Mouse (Mus musculus) forebrain, embryonic 16.5 days (tissue): ENCODE data around the gene Sit1. TPM values are rescaled to one million over a fixed set of nuclear protein-coding genes. Genes with fewer than 3 reads are reported as not detected.

Experiments
- ATAC-seq: fragments of 200-750 bp; cut with Nextera tagmentation; 2 replicates; pipeline ENCODE4 v1.8.0; 2017; ENCODE audit warnings: mild to moderate bottlenecking, moderate library complexity
- H3K27ac ChIP-seq: fragments of 300-500 bp; sonication (generic); 2 replicates; pipeline ENCODE4 v1.5.1; 2014; ENCODE audit warnings: low read length, control low read depth
- H3K27me3 ChIP-seq: fragments of 300-500 bp; sonication (generic); replicated peaks from 2 replicates; pipeline ENCODE4 v1.6.1; 2014; ENCODE audit warnings: low read length; ENCODE audit not compliant: control insufficient read depth, insufficient read depth
- H3K36me3 ChIP-seq: fragments of 300-500 bp; sonication (generic); 2 replicates; pipeline ENCODE4 v1.6.1; 2014; ENCODE audit not compliant: control insufficient read depth, insufficient read depth
- H3K4me1 ChIP-seq: fragments of 300-500 bp; sonication (generic); replicated peaks from 2 replicates; pipeline ENCODE4 v1.6.1; 2014; ENCODE audit warnings: low read length; ENCODE audit not compliant: control insufficient read depth, insufficient read depth
- H3K4me2 ChIP-seq: fragments of 300-500 bp; sonication (generic); 2 replicates; pipeline ENCODE4 v1.6.1; 2014; ENCODE audit warnings: mild to moderate bottlenecking, low read length, control low read depth
- H3K4me3 ChIP-seq: fragments of 300-500 bp; sonication (generic); replicated peaks from 2 replicates; pipeline ENCODE4 v1.5.1; 2014; ENCODE audit warnings: mild to moderate bottlenecking, low read length, control low read depth
- H3K9ac ChIP-seq: fragments of 300-500 bp; sonication (generic); replicated peaks from 2 replicates; pipeline ENCODE4 v1.6.1; 2014; ENCODE audit warnings: low read depth, low read length, control low read depth
- H3K9me3 ChIP-seq: fragments of 300-500 bp; sonication (generic); 2 replicates; pipeline ENCODE4 v1.6.1; 2016; ENCODE audit warnings: low read length; ENCODE audit not compliant: control insufficient read depth
- WGBS: fragments of 180-500 bp; shearing (Covaris S2); extraction: QIAGEN DNeasy Blood & Tissue Kit; methylation state at CpG from one replicate; pipeline ENCODE4 v1.1.7; 2014; 5-methylcytosine and 5-hydroxymethylcytosine counted together
- polyA plus RNA-seq: library from polyadenylated mRNA; unstranded; fragments of >200 nt; fragmentation: Nextera tagmentation; extraction: Ambion mirVana; gene quantifications from 2 replicates; pipeline ENCODE4 v1.2.1, GENCODE M21; 2015

The Sit1 gene
- polyA plus RNA-seq, 1 experiment from 2014 or later, result not detected

DNA sequence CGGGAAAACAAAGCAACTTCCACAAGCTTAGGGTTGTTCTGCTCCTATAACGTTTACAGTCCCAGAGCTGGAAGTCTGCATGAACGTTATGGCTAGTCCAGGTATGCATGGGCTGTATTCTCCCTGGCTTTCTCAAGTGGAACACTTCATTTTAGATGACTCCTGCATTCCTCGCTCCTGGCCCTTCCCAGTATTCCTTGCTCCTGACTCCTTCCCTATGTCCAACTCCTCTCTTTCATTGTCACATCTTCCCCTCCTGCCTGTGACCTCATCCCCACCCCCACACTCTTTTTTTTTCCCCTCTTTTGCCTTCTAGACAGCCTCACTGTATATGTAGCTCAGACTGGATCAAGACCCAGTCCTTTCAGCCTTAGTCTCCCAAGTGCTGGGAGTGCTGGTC lies 30.3 kb upstream of the Sit1 start:
- no peak for ATAC-seq
- Histone ChIP-seq H3K9ac (no peak overlapping the region), H3K9me3 (no peaks in the 10 kb centered on the region), H3K4me1 (peaks cover 6% of the 10 kb centered on the region), H3K27me3 (no peaks in the 10 kb centered on the region; the same call in 1 of the 2 replicates), H3K27ac (no peak overlapping the region), H3K4me2 (no peak overlapping the region), H3K4me3 (no peak overlapping the region), H3K36me3 (no peaks in the 10 kb centered on the region)
- WGBS, result 83% methylated on average over 4 of the region's 4 CpGs

- 83% methylated on average over 4 of the region's 4 CpGs for WGBS
- H3K4me3 ChIP-seq, result no peak overlapping the region
- H3K36me3 ChIP-seq, result no peaks in the 10 kb centered on the region
- H3K9ac ChIP-seq, result no peak overlapping the region
- peaks cover 10% of the 10 kb centered on the region for H3K4me1 ChIP-seq
- H3K4me2 ChIP-seq, result no peak overlapping the region
- no peak for ATAC-seq
- no peak overlapping the region for H3K27ac ChIP-seq
- no peaks in the 10 kb centered on the region; the same call in 1 of the 2 replicates for H3K27me3 ChIP-seq
- H3K9me3 ChIP-seq, result no peaks in the 10 kb centered on the region
Measured at GRCm38 (mm10) chr4:43513300-43513699, 29.8 kb upstream of the Sit1 start.

DNA sequence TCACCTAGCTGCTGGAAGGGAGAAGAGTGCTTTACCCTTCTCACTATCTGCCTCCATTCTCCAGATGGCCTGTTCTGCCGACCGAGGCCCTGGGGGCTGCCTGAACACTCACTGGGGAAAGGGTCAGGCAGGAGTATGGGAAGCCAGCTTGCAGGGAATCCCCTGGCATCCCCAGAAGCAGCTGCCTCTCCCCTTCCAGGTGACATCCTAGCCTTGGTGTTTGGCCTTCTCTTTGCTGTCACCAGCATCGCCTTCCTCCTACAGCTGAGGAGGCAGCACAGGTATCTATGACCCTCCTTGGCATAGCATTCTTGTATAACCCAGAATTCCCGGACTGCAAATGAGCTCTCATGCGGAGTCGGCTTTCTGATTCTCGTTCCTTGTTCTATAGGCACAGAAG lies 29.1 kb upstream of the Sit1 start:
- no peak overlapping the region for H3K4me3 ChIP-seq
- no peaks in the 10 kb centered on the region; the same call in 1 of the 2 replicates for H3K27me3 ChIP-seq
- no peaks in the 10 kb centered on the region for H3K9me3 ChIP-seq
- no peaks in the 10 kb centered on the region for H3K36me3 ChIP-seq
- H3K4me1 ChIP-seq, result peaks cover 13% of the 10 kb centered on the region
- no peak overlapping the region for H3K27ac ChIP-seq
- no peak overlapping the region for H3K9ac ChIP-seq
- no peak overlapping the region for H3K4me2 ChIP-seq
- 69% methylated on average over 7 of the region's 7 CpGs for WGBS
- no peak for ATAC-seq

DNA sequence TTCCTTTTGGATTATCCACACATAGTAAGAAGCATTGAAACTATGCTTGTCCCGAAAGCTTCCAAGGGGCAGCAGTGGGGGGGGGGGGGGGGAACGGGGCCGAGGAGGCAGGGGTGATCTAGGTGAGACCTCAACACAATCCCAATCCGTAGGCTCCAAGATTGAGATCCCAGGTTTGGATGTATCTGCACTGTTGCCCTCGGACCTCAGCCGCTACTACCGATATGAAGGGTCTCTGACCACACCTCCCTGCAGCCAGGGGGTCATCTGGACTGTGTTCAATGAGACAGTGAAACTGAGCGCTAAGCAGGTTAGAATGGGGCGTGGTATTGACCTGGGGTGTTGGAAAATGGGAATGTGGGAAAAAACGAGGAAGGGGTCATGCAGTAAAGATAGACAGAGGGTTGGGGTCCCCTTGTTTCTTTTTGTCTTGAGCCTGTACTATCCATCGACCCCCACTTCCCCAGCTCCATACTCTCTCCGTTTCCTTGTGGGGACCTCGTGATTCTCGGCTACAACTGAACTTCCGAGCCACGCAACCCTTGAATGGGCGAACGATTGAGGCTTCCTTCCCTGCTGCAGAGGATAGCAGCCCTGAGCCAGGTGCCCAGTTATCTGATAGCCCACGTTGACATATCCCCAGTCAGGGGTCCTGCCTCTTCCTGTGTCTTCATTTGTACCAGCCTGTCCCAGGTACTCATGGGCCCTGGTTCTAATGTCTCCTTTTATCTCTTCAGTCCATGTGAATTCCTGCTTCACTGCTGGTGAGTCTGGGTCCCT lies 28.3 kb upstream of the Sit1 start:
- Histone ChIP-seq H3K27ac (no peak overlapping the region), H3K9me3 (no peaks in the 10 kb centered on the region), H3K4me1 (peaks cover 13% of the 10 kb centered on the region), H3K4me2 (no peak overlapping the region), H3K36me3 (no peaks in the 10 kb centered on the region), H3K4me3 (no peak overlapping the region), H3K27me3 (no peaks in the 10 kb centered on the region; the same call in 1 of the 2 replicates), H3K9ac (no peak overlapping the region)
- no peak for ATAC-seq
- WGBS, result 86% methylated on average over 19 of the region's 19 CpGs

- H3K36me3 ChIP-seq, result no peaks in the 10 kb centered on the region
- ATAC-seq, result no peak
- WGBS, result 6% methylated on average over 9 of the region's 9 CpGs
- no peaks in the 10 kb centered on the region; the same call in 1 of the 2 replicates for H3K27me3 ChIP-seq
- no peak overlapping the region for H3K9ac ChIP-seq
- no peak overlapping the region for H3K4me3 ChIP-seq
- no peaks in the 10 kb centered on the region for H3K9me3 ChIP-seq
- H3K4me1 ChIP-seq, result peaks cover 13% of the 10 kb centered on the region
- no peak overlapping the region for H3K27ac ChIP-seq
- no peak overlapping the region for H3K4me2 ChIP-seq
Measured at GRCm38 (mm10) chr4:43509109-43509508, 25.6 kb upstream of the Sit1 start.

- Histone ChIP-seq H3K4me3 (peak overlapping the region; percentile 31), H3K36me3 (no peaks in the 10 kb centered on the region), H3K4me2 (peak overlapping the region; percentile 52), H3K27me3 (no peaks in the 10 kb centered on the region; the same call in 1 of the 2 replicates), H3K4me1 (peaks cover 13% of the 10 kb centered on the region), H3K9ac (0 out of 2 replicates have a peak overlapping the region, but pooled peaks have one; percentile 5), H3K27ac (no peak overlapping the region), H3K9me3 (no peaks in the 10 kb centered on the region)
- WGBS, result 7% methylated on average over 13 of the region's 13 CpGs
- ATAC-seq, result peak; percentile 28; the same call in 1 of the 2 replicates
Measured at GRCm38 (mm10) chr4:43508666-43508997, 25.1 kb upstream of the Sit1 start.

DNA sequence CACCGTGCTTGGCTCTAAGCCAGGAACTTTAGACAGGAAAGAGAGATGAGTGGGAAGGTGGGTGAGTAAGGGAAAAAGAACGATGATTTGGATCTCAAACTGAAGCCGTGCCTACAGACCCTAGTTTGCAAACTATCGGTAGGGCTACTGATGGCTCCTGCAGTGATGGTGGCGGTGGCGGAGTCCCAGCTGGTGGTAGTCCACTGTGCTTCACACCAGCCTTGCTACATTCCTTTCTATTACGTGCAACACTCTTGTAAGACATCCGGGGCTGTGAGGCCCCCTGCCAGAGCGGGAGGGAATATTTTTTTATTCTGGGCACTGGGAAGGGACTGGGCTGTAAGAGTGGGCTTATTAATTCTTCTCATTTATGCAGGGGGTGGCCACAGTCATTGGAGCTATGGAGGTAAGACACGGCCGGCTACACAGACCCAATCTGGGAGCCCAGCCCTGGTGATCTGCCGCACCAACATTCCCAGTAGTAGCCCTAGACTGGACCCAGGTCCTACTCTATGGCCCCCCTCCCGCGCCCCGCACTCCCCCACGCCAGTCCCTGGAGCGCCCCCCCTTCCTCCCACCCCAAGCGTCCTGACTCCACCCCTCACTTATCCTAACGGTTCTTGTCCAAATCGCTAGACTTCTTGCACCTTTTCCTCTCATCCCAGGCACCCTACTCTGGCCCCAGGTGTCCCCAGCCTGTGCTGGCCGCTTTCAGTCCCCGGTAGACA lies 24.6 kb upstream of the Sit1 start:
- WGBS, result 11% methylated on average over 22 of the region's 22 CpGs
- H3K9ac ChIP-seq, result 0 out of 2 replicates have a peak overlapping the region, but pooled peaks have one; percentile 5
- H3K27me3 ChIP-seq, result no peaks in the 10 kb centered on the region; the same call in 1 of the 2 replicates
- no peaks in the 10 kb centered on the region for H3K9me3 ChIP-seq
- peak overlapping the region; percentile 31 for H3K4me3 ChIP-seq
- ATAC-seq, result no peak
- H3K4me2 ChIP-seq, result peak overlapping the region; percentile 52
- H3K4me1 ChIP-seq, result peaks cover 13% of the 10 kb centered on the region
- H3K36me3 ChIP-seq, result no peaks in the 10 kb centered on the region
- no peak overlapping the region for H3K27ac ChIP-seq

DNA sequence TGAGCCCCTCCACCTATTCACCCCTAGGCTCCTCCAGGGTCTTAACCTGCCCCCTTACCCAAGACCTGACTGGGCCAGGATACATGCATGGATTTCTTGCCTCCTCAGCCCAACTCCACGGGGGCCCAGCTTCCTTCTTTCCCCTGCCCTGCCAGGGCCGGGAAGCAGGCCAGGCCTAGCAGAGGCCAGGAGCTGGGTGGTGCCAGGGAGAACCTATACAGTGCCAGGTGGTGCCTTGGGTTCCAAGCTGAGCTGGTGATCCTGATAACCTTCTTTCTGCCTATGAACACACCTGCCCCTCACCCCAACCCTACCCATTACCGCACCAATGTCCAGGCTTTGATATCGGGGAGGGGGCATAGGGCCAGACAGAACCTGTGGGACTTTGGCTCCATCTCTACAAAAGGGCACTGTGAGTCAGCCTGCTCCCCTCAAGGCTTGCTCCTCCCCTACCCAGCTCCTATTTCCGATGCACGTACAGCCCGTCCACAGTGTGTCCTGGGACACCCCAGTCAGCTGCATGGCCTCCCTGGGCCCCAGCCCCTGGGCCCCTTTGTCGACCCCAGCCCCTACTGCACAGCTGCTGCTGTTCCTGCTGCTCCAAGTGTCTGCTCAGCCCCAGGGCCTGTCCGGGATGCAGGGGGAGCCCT lies 23.1 kb upstream of the Sit1 start, which contains the start of gene Car9:
Gene Car9 (plus strand): TSS at position 431 of the 650 bp plus-strand sequence.
- Histone ChIP-seq H3K4me1 (peaks cover 13% of the 10 kb centered on the region), H3K36me3 (no peaks in the 10 kb centered on the region), H3K27ac (no peak within 1 kb of the TSS), H3K9ac (no peak within 1 kb of the TSS), H3K4me3 (no peak within 1 kb of the TSS), H3K27me3 (no peaks in the 10 kb centered on the region; the same call in 1 of the 2 replicates), H3K4me2 (no peak within 1 kb of the TSS), H3K9me3 (no peaks in the 10 kb centered on the region)
- no peak for ATAC-seq
- 49% methylated on average over 9 of the region's 9 CpGs for WGBS

- Histone ChIP-seq H3K9ac (no peak overlapping the region), H3K4me2 (no peak overlapping the region), H3K27ac (no peak overlapping the region), H3K27me3 (no peaks in the 10 kb centered on the region; the same call in 1 of the 2 replicates), H3K4me3 (no peak overlapping the region), H3K4me1 (peaks cover 13% of the 10 kb centered on the region), H3K9me3 (no peaks in the 10 kb centered on the region), H3K36me3 (no peaks in the 10 kb centered on the region)
- no peak for ATAC-seq
- 54% methylated on average over 8 of the region's 8 CpGs for WGBS
Measured at GRCm38 (mm10) chr4:43506074-43506473, 22.5 kb upstream of the Sit1 start.
